Mouse (Mus musculus): ENCODE results near the gene Dusp2. TPM values are rescaled to one million over a fixed set of nuclear protein-coding genes. Genes with fewer than 3 reads are reported as not detected.

Gene Dusp2
- 209 TPM for polyA plus RNA-seq (2017; shearing (Covaris generic))

GRCm38 (mm10) chr2:127335767-127336496 lies at the start of gene Dusp2:
Gene Dusp2 (plus strand): TSS chr2:127336159.

GRCm38 (mm10) chr2:127338416-127338815 lies 2.5 kb downstream of the Dusp2 start, which contains the start of gene Astl:
Gene Astl (plus strand): TSS chr2:127338639.

GRCm38 (mm10) chr2:127362459-127363281 lies 26.7 kb downstream of the Dusp2 start, which contains the start of gene Adra2b:
Gene Adra2b (plus strand): TSS chr2:127363208.

Other genes with a start within 250 kb of the Dusp2 start
- 2.5 TPM for gene Ncaph, start 202.2 kb upstream of the Dusp2 start, polyA plus RNA-seq (2017; shearing (Covaris generic))
- 2.3 TPM for gene Itpripl1, start 192.7 kb upstream of the Dusp2 start, polyA plus RNA-seq (2017; shearing (Covaris generic))
- gene 1810024B03Rik, start 127.9 kb upstream of the Dusp2 start, polyA plus RNA-seq (2017; shearing (Covaris generic)), result 0.57 TPM
- 116 TPM for gene Snrnp200, start 127.8 kb upstream of the Dusp2 start, polyA plus RNA-seq (2017; shearing (Covaris generic))
- gene Ciao1, start 88.3 kb upstream of the Dusp2 start, polyA plus RNA-seq (2017; shearing (Covaris generic)), result 94.4 TPM
- gene Tmem127, start 88.3 kb upstream of the Dusp2 start, polyA plus RNA-seq (2017; shearing (Covaris generic)), result 29.0 TPM
- gene Stard7, start 65.9 kb upstream of the Dusp2 start, polyA plus RNA-seq (2017; shearing (Covaris generic)), result 90.9 TPM
- gene Astl, start 2.5 kb downstream of the Dusp2 start, polyA plus RNA-seq (2017; shearing (Covaris generic)), result not detected
- not detected for gene Adra2b, start 27.0 kb downstream of the Dusp2 start, polyA plus RNA-seq (2017; shearing (Covaris generic))
- 0.35 TPM for gene Gpat2, start 89.0 kb downstream of the Dusp2 start, polyA plus RNA-seq (2017; shearing (Covaris generic))
- gene Fahd2a, start 108.4 kb downstream of the Dusp2 start, polyA plus RNA-seq (2017; shearing (Covaris generic)), result 15.3 TPM
- gene Kcnip3, start 185.9 kb downstream of the Dusp2 start, polyA plus RNA-seq (2017; shearing (Covaris generic)), result 0.27 TPM
- gene Prom2, start 205.3 kb downstream of the Dusp2 start, polyA plus RNA-seq (2017; shearing (Covaris generic)), result not detected